Mouse (Mus musculus) spleen, adult 2 months (tissue): Measurements from ENCODE around the gene Agbl5. TPM values are rescaled to one million over a fixed set of nuclear protein-coding genes. Genes with fewer than 3 reads are reported as not detected.

Experiments
- DNase-seq, 2 experiments: peaks; one replicate each; pipeline versions ENCODE4 v3.0.0 to v3.0.0-alpha.2; 2012 to 2021; ENCODE audit warnings: low spot score in 2 of 2, low read depth in 1 of 2
- H3K27ac ChIP-seq: fragments of 200-500 bp; 2 replicates; pipeline ENCODE4 v1.5.1; 2012; ENCODE audit warnings: low read length, inconsistent platforms; ENCODE audit not compliant: insufficient read depth
- H3K27me3 ChIP-seq: fragments of 200-500 bp; 2 replicates; pipeline ENCODE4 v1.6.1; 2012; ENCODE audit warnings: mild to moderate bottlenecking, moderate library complexity, low read length, inconsistent platforms; ENCODE audit not compliant: control insufficient read depth, insufficient read depth
- H3K36me3 ChIP-seq: fragments of 200-500 bp; 2 replicates; pipeline ENCODE4 v1.6.1; 2012; ENCODE audit warnings: mild to moderate bottlenecking, low read length, inconsistent platforms; ENCODE audit not compliant: control insufficient read depth, insufficient read depth
- H3K4me1 ChIP-seq: fragments of 200-500 bp; 2 replicates; pipeline ENCODE4 v1.6.1; 2011; ENCODE audit warnings: inconsistent platforms; ENCODE audit not compliant: control insufficient read depth, insufficient read depth, insufficient read length
- H3K4me3 ChIP-seq: fragments of 200-500 bp; 2 replicates; pipeline ENCODE4 v1.5.1; 2011; ENCODE audit warnings: mild to moderate bottlenecking, inconsistent platforms; ENCODE audit not compliant: insufficient read depth, insufficient read length; ENCODE audit errors: extremely low read depth
- CTCF ChIP-seq: fragments of 200-500 bp; IDR thresholded peaks from 2 replicates; pipeline ENCODE4 v1.5.1; 2011; ENCODE audit warnings: mild to moderate bottlenecking, inconsistent platforms; ENCODE audit not compliant: insufficient read depth, insufficient read length, insufficient replicate concordance; ENCODE audit errors: extremely low read depth
- POLR2A ChIP-seq: fragments of 200-500 bp; IDR thresholded peaks from 2 replicates; pipeline ENCODE4 v1.6.1; 2011; ENCODE audit warnings: low read depth, low read length, inconsistent platforms
- WGBS: fragments of 180-500 bp; shearing (Covaris S2); methylation state at CpG from one replicate; pipeline ENCODE4 v1.1.7; 2018; 5-methylcytosine and 5-hydroxymethylcytosine counted together
- polyA plus RNA-seq: library from polyadenylated mRNA; depleted of rRNA; stranded (reverse); fragments of >200 nt; gene quantifications from 2 replicates; pipeline ENCODE4 v1.2.3, GENCODE M21; 2012

Gene Agbl5
- polyA plus RNA-seq, 1 experiment: 11.6 TPM

GRCm38 (mm10) chr5:30917348-30917747 is 28.9 kb downstream of the Agbl5 start:
- TF ChIP-seq CTCF (no peak), POLR2A (no peak)
- Histone ChIP-seq H3K27me3 (no peaks in the 10 kb centered on the region), H3K4me3 (no peak overlapping the region), H3K4me1 (peaks cover 8% of the 10 kb centered on the region; the same call in 1 of the 2 replicates), H3K27ac (0 out of 2 replicates have a peak overlapping the region, but pooled peaks have one; percentile 7), H3K36me3 (no peaks in the 10 kb centered on the region)
- no peak for DNase-seq
- WGBS: 92% methylated on average over 11 of the region's 11 CpGs

- no peak overlapping the region for H3K27ac ChIP-seq
- peaks cover 8% of the 10 kb centered on the region; the same call in 1 of the 2 replicates for H3K4me1 ChIP-seq
- TF ChIP-seq POLR2A (no peak), CTCF (no peak)
- DNase-seq: no peak
- no peak overlapping the region for H3K4me3 ChIP-seq
- H3K27me3 ChIP-seq: no peaks in the 10 kb centered on the region
- WGBS: 92% methylated on average over 31 of the region's 31 CpGs
- H3K36me3 ChIP-seq: no peaks in the 10 kb centered on the region
Observed at GRCm38 (mm10) chr5:30917891-30918670, 29.6 kb downstream of the Agbl5 start.

GRCm38 (mm10) chr5:30918691-30919090 is 30.2 kb downstream of the Agbl5 start:
- Histone ChIP-seq H3K4me1 (peaks cover 8% of the 10 kb centered on the region; the same call in 1 of the 2 replicates), H3K36me3 (no peaks in the 10 kb centered on the region), H3K27me3 (no peaks in the 10 kb centered on the region), H3K4me3 (no peak overlapping the region), H3K27ac (no peak overlapping the region)
- 92% methylated on average over 8 of the region's 8 CpGs for WGBS
- TF ChIP-seq POLR2A: no peak
- no peak for DNase-seq

- H3K4me3 ChIP-seq: no peak overlapping the region
- no peaks in the 10 kb centered on the region for H3K27me3 ChIP-seq
- H3K4me1 ChIP-seq: peaks cover 8% of the 10 kb centered on the region; the same call in 1 of the 2 replicates
- WGBS: 83% methylated on average over 11 of the region's 11 CpGs
- no peaks in the 10 kb centered on the region for H3K36me3 ChIP-seq
- no peak for TF ChIP-seq CTCF
- no peak for TF ChIP-seq POLR2A
- no peak overlapping the region for H3K27ac ChIP-seq
- no peak for DNase-seq
Observed at GRCm38 (mm10) chr5:30919831-30920614, 31.5 kb downstream of the Agbl5 start.

- Histone ChIP-seq H3K27ac (no peak overlapping the region), H3K27me3 (no peaks in the 10 kb centered on the region), H3K36me3 (no peaks in the 10 kb centered on the region), H3K4me3 (no peak overlapping the region), H3K4me1 (peaks cover 4% of the 10 kb centered on the region; the same call in 1 of the 2 replicates)
- no peak for DNase-seq
- TF ChIP-seq POLR2A (no peak), CTCF (no peak)
- 82% methylated on average over 19 of the region's 19 CpGs for WGBS
Observed at GRCm38 (mm10) chr5:30920621-30921020, 32.1 kb downstream of the Agbl5 start.

DNA sequence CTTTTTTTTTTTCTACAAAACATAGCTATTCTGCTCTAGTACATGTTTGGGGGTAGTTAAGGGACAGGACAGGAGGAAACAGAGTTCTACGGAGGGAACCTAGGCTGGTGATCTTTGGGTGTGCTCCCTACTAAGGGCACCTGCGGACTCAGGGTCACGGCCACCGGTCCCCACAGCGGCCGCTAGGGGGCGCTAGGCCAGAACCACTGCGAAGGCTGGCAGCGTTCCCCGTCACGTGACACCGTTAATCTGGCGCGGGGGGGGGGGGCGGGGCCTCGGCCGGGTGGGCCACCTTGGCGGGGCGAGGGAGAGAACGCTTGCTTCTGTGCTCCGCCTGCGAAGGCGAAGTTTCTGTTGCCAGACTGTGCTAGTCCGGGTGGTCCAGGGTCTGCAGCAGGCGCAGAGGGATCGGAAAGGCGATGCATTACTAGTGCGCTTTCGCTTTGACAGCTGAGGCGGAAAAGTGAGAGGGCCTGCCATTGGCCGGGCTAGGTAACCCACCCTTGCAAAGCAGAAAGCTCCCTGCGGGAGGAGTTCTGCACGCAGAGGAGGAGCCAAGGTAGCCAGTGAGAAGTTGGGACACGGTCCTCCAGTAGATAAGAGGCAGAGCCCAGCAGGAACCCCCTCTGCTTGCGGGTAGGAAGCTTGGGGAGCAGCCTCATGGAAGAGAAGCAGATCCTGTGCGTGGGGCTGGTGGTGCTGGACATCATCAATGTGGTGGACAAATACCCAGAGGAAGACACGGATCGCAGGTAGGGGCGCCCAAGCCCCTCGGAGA is 33.0 kb downstream of the Agbl5 start, which contains the start of gene Khk:
Khk (plus strand) TSS at position 176 of the 778 bp plus-strand sequence.
- Histone ChIP-seq H3K27ac (peak within 1 kb of the TSS; percentile 78), H3K36me3 (no peaks in the 10 kb centered on the region), H3K4me3 (peak within 1 kb of the TSS; percentile 77), H3K27me3 (no peaks in the 10 kb centered on the region), H3K4me1 (peaks cover 3% of the 10 kb centered on the region; the same call in 1 of the 2 replicates)
- TF ChIP-seq CTCF (peak; percentile 96), POLR2A (no peak; the same call in 1 of the 2 replicates)
- peak; percentile 76 to 91 for DNase-seq
- 1% methylated on average over 38 of the region's 40 CpGs for WGBS
